Mouse (Mus musculus) regulatory T cell (primary cell): ENCODE measurements at regions not wholly inside any gene's neighbourhood (a gene's known extent, or its start where the extent isn't known, plus 50 kb on each side); places are given as distances from the start of the nearest gene placed in this dataset.

Experiments
- in situ Hi-C: fragments of 300-600 bp; cut with MboI, MseI; formaldehyde crosslinking; loops from one replicate; pipeline ENCODE4 v1.15.1; 2025; ENCODE audit warnings: high pct_unique_total_duplicates

DNA sequence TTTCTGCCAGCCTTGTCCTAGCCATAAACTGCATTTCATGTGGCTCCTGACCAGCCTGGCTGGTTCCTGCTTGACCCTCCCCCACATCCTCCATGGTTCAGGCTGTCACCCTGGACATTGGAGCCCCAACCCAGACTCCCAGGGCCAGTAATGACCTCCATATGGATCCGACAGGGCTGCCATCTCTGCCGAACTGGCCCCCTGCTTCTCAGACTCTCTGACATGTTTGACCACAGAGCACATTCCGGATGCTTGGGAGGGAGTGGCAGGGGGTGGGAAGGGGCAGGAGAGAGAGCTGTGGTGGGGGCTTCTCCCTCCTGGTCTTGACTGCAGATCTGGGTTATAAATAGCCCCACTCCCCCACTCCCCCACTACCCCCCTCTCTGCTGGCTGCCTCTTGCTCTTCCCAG, 59.0 kb upstream of the Actrt2 start:
- in situ Hi-C loops: loop anchor here (10.0 kb wide), 1 partner anchor 1388 kb away; no protein-coding TSS in a partner anchor

DNA sequence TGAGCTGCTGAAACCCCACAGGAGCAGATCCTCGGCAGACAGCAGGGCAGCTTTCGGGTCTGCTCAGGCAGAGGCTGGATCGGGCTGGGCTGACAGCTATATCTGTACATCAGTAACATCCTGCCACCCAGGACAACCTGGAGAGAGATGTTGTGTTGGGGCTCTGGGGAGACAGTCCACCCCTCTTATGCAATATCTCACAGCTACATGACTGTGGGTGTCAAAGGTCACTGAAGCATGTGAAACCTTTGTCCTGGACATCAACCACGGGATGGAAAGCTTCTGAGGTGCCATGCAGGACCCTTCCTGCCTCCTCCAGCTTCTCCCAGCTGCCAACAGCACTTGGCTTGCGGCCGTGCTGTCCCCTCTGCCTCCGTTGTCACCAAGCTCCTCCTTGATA, 60.3 kb upstream of the Actrt2 start:
- in situ Hi-C loops: loop anchor here (10.0 kb wide), 1 partner anchor 1387 kb away; no protein-coding TSS in a partner anchor

DNA sequence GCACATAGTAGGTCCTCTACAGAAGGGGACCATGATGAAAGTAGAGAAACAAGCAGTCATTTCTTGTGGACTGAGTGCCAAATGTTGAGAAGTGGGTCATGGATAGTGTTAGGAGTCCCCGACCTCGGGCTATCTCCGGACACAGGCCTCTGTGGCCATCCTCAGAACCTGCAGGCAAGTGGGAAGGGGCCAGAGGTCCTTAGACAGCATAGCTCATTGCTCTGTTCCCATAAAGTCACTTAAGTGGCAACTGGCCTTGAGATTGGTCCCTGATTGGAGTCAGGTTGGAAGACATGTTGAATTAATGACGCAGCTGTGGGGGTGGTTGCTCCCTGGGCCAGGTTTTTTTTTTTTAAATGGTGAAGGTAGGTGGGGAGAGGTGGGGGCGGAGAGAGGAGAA, 63.0 kb upstream of the Actrt2 start:
- in situ Hi-C loops: no loop called here

DNA sequence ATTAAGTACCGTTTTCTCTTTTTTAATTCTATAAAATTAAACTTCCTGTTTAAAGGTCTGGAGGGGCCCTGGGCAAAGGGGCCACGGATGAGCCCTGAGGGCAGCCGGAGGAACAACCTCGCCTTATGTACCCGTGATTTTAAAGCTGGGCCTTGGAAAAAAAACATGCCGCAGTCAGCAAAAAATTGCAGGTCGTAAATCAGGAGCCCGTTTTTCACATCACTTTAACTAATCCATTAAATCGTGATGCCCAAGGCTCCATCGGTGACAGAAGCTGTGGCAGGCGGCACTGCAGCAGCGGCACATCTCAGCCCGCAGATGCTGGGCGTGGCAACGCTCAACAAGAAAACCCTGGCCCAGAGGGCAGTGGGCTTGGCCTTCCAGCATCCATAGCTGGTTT, 63.7 kb upstream of the Actrt2 start:
- in situ Hi-C loops: no loop called here

DNA sequence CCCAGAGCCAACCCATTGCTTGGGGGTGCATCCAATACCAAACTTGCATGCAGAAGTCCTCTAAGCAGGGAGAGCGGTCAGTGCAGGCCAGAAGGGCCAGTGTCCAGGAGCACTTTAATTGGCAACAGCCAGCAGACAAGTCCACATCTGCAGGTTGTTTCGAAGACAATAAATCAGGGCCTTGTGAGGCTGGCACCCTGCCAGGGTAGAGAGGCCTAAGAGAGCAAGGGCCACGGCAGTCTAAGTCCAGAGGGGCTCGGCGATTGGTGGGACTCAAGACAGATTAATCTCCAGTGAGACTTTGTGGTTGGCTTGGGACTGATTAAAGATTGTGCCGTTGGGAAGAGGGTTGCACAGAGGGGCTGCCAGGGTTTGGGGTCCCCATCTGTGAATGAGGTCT, 68.4 kb upstream of the Actrt2 start:
- in situ Hi-C loops: no loop called here

DNA sequence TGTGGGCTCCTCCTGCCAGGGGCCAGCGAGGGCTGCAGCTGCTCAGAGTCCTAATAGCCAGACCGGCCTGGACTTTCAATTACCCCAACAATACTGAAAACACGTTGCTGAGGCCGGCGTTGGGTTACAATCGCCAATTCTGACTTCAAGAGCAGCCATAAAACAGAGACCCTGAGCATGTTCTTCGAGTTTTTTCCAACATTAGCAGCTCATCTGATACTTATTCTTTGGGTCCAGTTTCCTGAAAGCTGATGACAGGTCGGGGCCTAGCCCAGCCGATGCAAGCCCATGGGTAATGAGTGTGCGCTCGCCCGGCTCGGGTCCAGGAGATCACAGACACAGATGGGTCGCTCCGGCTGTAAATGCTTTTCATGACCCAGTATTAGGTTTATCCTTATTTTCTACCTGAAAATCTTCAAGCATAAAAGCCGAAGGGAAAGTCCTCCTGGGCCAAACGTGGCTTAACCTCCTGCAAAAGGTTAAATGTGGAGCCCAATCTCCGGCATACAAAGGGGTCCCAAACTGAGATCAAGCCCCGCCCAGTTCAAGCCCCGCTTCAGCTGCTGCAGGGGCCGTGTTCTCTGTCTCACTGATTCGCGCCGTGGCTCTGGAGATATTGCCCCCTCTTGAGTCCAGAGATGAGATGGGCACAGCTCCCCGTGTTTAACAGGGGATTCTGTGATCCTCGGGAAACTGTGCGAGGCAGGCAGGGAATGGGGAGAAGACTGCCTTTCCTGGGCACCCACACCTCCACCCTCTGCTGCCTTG, 73.6 kb upstream of the Actrt2 start:
- in situ Hi-C loops: no loop called here

DNA sequence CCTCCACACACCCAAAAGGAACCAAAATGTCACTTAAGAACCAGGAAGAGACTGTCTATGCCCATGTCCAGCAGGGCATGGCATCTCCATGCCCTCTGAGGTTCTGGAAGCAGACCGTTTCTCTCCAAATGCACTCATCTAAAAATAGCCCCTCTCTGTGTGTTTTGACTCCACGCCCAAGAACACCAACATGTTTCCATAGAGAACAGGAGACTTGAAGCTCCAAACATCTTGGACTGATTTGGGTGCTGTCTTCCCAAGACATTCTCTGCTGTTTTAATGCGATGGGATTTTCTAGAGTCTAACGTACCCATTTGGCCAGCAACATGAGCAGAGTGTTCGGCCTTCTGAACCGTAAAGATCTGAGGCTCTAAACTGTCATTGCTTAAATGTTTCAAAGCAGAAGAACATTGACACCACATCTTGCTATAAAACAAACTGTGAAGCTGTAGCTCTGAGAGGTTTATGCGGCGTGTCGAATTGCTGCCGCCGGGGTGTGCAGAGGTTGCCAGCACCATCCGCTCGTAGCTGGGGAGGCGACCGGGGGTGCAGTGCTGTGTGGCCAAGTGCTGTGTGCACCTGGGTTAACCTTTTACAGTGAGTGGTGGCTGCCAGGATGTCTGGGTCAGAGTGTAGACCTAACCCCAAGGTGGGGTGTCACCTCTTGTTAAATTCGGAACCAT, 78.8 kb upstream of the Actrt2 start:
- in situ Hi-C loops: no loop called here

DNA sequence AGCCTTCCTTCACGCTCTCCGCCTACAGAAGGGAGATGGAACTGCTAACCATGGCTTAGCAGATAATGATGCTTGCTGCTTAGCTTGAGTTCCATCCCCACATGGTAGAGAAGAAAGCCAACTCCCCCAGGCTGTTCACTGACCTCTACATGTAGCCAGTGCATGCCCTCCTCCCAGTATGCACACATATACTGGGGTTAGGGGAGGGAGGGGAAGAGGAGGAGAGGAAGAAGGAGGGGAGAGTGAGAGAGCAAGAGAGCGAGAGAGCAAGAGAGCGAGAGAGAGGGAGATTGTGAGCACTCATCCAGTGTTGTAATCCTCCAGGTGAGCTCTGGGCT, 79.3 kb upstream of the Actrt2 start:
- in situ Hi-C loops: no loop called here

DNA sequence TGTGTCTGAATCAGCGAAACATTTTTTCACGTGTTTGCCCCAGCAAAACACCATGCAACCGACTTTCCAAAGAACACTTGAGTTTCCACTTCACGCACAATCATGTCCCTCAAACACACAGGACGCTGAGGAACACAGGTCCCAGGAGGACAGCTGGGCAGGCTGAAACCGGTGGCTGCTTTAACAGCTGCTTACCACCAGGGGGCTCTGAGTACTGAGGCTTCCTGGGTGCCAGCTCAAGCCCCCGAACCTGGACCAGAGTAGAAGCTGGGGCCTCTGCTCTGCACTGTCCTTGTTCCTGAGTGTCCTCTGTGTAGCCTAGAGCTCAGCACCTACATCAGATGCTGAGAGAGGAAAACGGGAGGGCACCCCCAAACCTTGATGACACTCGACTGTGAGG, 81.5 kb upstream of the Actrt2 start:
- in situ Hi-C loops: no loop called here

DNA sequence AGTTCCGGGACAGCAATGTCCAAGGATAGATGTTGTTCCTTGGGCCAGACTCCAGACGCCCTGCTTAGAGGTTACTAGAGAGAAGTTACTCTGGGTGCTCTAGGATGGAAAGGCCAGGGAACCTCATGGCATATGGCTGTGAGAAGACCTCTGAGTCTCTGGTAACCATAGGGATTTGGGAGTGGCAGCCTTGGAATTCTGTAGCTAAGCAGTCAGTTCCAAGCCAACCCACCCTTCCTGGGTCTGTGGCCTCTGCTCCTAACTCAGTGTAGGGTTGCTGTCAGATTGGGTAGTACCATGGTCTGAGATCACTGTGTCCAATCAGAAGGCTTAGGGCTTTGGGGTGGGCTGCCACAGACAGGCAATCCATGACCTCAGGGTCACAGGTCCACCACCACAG, 82.3 kb upstream of the Actrt2 start:
- in situ Hi-C loops: no loop called here

DNA sequence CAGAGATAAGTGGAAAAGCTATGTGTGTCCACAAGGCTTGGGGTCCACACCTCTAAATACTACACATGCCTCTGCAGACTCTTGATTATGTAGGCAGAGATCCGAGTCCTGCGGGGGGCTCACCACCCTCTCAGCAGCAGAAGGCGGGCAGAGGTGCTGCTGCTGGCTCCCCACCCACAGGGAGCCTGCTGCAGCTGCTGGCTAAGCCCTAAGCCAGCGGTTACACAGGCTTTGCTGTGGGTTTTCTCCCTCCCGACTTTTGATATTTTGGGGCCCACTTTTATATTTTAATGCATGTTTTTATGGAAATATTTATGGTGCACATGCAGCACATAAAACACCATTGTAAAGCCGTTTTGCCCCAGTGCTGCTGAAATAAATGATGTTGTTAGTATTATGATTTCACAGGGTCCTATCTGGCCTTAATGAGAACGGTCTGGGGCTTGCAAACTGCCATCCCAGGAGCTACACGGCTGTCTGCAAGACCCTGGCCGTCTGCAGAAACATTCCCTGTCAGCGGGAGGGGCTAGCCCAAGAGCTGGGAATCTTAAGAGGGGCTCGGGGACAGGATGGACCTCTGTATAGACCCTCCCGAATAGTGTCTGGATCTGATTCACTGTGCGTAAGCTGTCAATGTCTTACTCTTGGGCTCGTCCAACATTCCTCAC, 82.9 kb upstream of the Actrt2 start:
- in situ Hi-C loops: no loop called here

DNA sequence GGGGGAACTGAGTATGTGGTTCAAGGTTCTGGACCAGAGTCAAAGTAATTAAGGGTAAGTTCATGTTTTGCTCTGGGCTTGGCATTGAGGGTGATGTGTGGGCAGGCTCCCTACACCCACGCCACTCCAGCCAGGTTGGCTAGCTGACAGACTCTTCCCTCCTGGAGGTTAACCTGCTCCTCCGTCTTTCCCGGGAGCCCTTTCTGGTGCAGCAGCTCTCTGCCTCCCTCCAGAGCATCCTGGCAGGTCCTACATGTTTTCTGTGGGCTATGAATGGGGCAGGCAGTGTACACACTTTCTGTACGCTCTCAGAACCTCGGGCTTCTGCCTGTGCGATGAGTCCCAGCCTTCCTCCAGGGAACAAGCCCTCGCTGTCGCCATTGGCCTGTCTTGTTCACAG, 82.8 kb upstream of the Ttc34 start:
- in situ Hi-C loops: no loop called here

DNA sequence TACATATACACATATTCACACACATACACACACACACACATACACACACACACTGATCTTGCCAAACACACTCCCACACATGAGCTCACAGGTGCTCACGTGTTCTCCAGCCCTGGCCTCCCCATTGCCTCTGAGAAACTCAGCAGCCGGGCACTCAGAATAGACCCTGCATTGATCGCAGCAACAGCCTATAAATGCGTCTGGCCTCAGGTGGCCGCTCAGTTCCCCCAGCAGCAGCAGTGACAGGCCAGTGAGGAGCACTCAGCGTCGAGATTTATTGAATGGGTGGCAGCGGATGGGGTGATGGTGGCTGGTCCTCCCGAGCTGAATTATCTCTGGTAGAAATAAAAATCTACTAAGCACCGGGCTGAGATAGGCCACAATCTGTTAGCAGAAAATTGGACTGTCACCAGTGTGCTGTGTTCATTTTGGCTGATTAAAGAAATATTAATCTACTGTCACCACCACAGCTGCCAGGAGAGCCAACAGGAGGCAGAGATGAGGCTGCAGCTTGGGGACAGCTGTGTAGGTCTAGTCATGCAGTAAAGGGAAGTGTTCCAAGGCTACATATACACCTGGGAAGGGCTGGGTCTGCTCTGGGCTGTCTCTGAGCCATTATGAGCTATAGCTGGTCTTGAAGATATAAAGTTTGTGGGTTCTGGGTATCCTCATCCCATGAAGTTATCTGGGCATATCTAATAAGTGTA, 80.4 kb upstream of the Ttc34 start:
- in situ Hi-C loops: no loop called here

DNA sequence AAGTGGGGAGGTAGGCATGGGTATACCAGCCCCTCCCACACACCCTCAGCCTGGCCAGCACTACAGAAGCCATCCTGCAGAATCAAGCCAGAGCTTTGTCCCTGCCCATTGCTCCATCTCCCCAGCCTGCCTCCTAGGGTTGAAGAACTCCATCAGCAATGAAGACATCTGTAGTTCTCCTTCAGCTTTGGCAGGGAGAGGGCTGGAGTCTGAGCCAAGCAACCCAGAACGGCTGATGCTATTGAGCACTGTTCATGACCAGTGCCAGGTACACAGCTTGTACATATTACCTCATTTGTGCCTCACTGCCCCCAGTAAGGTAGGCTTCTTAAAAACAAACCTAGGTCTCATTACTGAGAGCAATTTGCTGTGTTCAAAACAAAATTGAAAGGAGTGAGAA, 77.4 kb upstream of the Ttc34 start:
- in situ Hi-C loops: no loop called here

DNA sequence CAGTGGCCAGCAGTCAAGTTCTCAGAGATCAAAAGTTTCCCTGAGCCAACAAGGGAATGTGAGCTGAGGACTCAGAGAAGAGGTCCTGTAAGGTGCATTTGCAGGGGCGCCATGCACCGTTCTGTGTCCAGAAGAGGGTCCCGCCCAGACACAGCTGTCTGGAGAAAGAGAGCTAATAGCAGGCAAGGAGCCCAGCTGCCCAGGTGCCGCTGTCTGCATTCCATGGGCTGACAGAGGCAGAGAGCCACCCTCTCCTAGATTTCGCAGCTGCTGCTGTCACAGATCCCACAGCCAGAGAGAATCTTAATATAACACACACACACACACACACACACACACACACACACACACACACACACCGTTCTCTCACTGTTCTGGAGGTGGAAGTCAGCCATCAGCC, 73.0 kb upstream of the Ttc34 start:
- in situ Hi-C loops: no loop called here

DNA sequence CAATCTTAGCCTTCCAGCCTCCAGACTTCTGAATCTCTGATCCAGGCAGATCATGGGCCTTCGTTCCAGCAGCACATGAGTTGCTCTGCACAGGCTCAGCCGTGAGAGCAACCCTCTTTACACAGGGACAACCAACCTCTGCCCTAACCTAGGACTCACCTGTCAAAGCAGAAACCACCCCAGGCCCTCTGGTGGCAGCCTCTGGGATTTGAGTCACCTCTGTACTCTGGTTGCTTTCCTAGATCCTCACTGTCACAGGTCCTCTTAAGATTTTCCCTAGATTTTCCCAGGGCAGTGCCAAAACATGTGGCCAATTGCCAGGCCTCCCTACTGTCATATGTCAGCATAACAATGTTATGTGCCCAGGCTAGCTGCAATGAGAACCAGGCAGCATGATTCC, 71.1 kb upstream of the Ttc34 start:
- in situ Hi-C loops: no loop called here

DNA sequence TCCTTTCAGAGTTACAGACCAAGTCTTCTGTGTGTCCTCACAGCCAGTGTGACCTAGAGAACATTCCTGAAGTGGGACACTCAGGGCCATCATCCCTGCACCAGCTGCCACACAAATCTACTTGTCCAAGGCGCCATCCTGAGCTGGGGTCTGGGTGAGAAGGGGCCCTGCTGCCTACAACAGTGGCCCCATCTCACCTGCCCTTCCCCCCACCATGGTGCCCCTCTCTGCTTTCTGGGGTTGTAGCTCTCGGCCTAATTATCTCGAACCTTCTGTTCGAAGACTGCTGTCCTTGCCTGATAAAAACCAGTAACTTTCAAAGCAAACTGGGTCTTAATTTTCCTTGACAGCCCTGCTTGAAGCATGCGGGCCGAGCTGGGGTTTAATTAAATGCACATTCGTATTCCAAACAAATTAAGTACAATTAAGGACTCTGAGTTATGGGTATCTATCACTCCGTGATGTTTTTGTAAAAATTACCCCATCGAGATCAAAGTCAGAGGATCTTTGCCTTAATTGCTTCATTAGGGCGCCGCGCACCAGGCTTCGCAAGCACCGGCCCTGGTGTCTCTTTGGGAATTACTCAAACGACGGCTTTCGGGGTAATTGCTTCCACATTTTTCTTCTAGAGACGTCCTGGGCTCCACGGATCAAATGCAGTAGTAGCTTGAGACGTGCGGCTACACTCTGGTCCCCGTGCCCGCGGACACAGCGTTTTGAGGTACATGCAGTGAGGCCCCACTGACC, 65.8 kb upstream of the Ttc34 start:
- in situ Hi-C loops: no loop called here

DNA sequence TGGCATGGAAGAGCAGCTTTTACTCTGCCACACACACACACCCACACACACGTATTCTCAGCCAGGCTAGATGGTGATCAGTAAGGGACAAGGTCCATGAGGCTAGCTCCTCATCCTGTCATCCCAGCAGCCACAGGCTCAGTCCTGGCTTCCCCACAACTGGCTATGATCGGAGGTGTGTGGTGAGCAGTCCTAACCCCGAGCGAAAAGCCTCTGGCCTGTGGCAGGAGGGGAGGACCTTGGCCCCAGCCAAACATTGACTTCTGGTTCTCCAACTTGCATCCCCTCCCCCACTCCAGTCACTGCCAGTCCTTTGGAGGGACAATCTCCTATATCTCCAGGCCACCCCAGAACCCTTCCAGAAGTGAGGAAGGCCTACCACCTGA, 65.2 kb upstream of the Ttc34 start:
- in situ Hi-C loops: no loop called here

DNA sequence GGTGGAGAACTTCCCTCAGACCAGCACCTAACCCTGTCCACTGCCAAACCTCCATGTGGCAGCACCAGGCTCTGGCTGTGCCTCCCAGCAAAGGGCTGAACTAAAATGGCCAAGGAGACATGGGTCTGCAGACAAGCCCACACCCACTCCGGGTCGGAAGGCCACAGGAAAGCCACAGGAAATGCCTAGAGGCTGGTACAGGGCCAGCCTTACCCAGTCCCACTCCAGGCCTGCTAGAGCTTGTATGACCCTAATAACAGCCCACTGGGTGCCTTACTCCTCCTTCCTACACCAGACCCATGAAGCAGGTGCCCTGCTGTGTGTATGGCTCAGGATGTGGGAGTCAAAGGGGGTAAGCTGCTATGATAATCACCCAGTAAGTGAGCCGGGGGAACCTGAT, 63.4 kb upstream of the Ttc34 start:
- in situ Hi-C loops: no loop called here

DNA sequence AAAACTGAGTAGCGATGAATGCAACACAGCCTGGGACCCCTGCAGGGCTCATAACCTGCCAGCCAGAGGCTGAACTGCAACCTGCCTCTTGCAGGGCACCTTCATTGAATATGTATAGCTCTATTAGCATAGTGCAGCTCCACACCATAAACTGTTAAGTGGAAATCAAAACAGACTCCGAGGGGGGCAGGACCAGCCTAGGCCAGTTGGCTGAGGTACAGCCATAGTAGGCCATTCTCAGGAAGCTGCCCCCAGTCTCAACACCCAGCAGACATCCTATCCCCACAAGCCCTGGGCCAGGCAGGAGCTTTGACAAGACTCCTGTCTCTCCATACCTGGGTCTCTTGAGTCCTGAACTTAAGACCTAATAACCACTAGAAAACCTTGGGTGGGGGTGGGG, 62.9 kb upstream of the Ttc34 start:
- in situ Hi-C loops: no loop called here

DNA sequence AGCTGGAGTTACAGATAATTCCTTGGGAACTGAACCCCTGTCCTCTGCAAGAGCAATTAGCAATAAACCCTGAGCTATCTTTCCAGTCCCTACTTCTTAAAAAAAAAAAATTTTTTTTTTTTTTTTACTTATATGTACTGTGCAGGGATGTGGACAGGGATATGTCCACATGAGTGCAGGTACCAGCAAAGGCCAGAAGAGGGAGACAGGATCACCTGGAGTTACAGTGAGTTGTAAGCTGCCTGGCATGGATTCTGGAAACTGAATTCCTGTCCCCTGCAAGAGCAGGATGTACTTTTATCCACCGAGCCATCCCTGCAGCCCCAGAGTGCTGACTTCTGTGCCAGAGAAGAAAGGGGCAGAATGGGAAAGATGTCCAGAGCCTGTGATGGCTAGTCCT, 58.4 kb upstream of the Ttc34 start:
- in situ Hi-C loops: no loop called here

DNA sequence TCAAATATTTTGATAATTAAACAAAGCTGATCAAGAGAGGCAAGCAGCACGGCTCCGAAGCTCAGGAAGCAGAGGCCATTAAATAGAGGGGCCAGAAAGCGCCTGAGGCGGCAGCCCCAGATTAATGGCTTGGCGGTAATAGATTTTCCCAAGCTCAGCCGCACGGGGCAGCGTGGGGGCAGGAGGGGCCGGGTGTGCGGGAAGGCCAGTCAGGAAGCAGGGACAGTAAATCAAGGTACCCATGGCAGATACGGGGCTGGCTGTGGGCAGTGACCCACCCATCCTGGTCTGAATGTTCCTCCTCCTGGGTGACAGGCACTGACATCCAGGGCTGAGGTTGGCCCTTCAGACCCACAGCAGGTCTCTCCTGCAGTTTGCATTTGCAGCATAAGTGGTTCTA, 55.9 kb upstream of the Ttc34 start:
- in situ Hi-C loops: no loop called here
